Mouse (Mus musculus): ENCODE results near the gene Ptges3l.
"Not testable (repeated sequence)": the region's sequence is repeated elsewhere in the genome, so short reads cannot be mapped to it uniquely, and the experiment has no call there.

- not testable (repeated sequence) for TF ChIP-seq CTCF (IDR thresholded peaks at IDR 0.05; ENCODE audit: low read depth); EP300 (optimal IDR thresholded peaks at IDR 0.05)
Observed at GRCm38 (mm10) chr11:101441450-101442126, 16.5 kb upstream of the Ptges3l start.
